Mouse (Mus musculus) frontal cortex, adult (tissue): ENCODE data around the gene Spin1.
A peak's percentile ranks its signal among the peaks of the same experiment; 100 is the strongest.

Experiments used
- ATAC-seq: cut with Nextera tagmentation; 2 replicates; pipeline ENCODE4 v1.9.2; 2017; ENCODE audit warnings: mild to moderate bottlenecking, moderate library complexity, mixed read lengths; ENCODE audit not compliant: low TSS enrichment

The Spin1 gene

DNA sequence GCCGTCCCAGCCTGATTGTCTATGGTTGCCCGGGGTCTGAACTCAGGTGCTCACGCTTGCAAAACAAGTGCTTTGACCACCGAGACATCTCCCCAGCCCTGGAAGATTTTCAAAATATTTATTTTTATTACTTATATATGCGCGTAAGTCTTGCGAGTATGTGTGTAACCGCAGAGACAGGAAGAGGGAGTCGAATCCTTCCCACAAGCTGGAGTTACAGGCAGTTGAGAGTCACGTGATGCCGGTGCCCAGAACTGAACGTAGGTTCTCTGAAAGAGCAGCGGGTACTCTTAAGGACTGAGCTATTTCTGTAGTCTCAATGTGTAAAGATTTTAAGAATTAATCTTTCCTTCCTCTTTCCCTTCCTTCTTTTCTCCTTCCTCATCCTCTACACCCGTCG, 93.2 kb downstream of the Spin1 start:
- no peak for ATAC-seq

DNA sequence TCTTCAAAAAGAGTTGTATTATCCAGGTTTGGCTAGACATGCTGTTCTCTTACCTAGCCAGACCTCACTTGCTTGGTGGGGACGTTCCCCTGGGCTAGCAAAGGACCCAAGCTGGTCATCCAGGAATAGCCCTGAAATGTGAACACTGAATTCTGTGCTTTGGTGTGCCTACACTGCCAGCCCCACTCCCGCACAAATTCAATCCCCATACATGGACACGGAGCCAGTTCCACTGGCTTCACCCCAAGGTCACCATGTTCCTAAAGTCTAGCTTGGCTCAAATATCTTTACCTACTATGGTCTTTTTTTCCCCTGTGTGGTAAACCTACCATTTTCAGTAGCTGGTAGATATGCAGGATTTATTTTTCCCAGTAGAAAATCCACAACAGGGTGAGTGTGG, 97.0 kb downstream of the Spin1 start:
- no peak for ATAC-seq

- ATAC-seq = peak; percentile 95
Observed at GRCm38 (mm10) chr13:51198186-51198585, 97.5 kb downstream of the Spin1 start.
